Mouse (Mus musculus): Measurements from ENCODE around the gene Clec4b2. TPM values are rescaled to one million over a fixed set of nuclear protein-coding genes. Genes with fewer than 3 reads are reported as not detected.
"Not testable (repeated sequence)": the region's sequence is repeated elsewhere in the genome, so short reads cannot be mapped to it uniquely, and the experiment has no call there.

The Clec4b2 gene
- under 1 TPM in 1 of 2 experiments, not detected in 1; 0.24 TPM for total RNA-seq (2021)
- long read RNA-seq, experiment 1: 0 reads
- long read RNA-seq, experiment 2: 0 reads

DNA sequence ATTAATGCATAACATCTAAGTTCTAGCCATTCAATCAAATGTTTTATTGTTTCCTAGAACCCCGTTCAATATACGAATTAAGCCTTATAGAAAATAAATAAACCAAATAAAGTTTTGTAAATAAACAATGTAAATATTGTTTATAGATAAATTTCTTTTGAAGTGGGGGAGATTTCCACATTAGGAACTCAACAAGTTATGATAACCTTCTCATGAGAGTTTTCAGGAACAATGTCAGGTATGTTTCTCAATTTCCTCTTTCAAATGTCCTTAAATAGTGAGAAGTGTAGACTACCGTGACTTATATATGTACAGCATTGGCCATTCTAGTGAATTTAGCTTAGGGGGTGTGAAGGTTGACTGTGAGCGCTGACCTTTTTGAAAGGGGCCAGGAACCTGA, at the start of gene Clec4b2:
Gene Clec4b2 (plus strand): TSS at position 301 of the 400 bp plus-strand sequence.
- intact Hi-C loops (cut with DNase I): no loop called here
- DNase-seq: no peak

DNA sequence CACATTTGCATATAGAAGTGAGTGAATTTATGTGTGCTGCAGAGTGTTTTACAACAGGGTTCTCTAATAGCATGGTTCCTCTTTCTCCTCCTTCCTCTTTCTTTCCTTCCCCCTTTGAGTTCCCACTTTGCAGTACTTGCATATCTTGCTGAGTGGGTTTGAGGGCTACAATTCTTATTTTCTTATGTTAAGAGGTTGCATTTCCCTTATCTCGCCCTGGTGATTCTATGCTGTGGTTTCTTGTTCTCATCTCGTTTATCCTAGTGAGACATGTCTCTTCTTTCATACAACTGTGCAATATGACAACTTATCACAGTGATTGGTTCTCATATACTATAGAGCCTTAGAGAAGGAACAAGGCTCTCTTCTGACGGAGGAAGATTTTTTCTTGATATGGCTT, 49.5 kb upstream of the Clec4b2 start:
- intact Hi-C loops (cut with DNase I): no loop called here

DNA sequence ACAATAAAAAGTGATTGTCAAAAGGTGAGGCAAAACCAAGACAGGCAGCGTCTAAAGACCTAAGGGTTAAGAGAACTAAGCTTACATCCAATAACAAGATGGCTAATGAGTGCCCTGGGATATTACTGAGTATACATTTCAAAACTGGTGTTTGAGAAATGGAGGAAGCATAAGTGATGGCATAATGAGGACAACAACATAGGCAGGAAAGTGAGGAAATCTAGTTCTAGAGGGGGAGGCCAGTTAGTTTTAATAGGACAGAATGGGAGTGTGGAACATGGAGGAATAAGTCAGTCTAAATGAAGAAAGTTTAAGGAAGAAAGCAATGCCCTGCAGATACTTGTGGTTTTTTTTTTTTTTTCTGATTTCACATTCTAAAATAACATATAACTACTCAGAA, 45.5 kb upstream of the Clec4b2 start:
- intact Hi-C loops (cut with DNase I): no loop called here

More for the DNA sequence above, 49.5 kb upstream of the Clec4b2 start:
- DNase-seq: no peak

DNA sequence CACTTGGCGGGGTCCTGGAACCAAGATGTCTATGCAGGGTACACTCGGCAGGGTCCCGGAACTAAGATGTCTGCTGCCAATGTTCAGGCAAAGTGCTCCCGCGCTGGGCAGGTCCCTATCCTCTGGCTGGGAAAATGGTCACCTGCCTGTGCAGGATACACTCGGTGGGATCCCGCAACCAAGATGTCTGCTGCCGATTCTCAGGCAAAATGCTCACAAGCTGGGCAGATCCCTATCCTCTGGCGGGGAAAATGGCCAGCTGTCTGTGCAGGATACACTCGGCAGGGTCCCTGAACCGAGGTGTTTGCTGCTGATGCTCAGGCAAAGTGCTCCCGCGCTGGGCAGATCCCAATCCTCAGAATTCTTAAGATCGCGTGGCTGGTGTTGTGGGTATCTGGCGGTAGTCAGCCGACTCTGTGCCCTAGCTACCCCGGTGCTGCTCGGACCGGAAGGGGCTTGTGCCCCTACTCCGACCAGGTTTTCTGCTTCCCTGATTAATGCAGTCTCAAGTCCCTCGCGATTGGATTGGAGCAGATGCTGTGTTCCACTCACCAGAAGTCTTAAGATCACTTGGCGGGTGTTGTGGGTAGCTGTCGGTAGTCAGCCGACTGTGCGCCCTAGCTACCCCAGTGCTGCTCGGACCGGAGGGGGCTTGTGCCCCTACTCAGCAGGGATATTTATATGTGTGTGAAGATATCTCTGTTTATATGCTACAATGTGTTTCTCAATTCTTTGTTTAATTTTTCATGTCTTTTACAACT, 34.7 kb upstream of the Clec4b2 start:
- DNase-seq; intact Hi-C loops (cut with DNase I): not testable (repeated sequence)

More for the DNA sequence above, 45.5 kb upstream of the Clec4b2 start:
- DNase-seq: no peak

DNA sequence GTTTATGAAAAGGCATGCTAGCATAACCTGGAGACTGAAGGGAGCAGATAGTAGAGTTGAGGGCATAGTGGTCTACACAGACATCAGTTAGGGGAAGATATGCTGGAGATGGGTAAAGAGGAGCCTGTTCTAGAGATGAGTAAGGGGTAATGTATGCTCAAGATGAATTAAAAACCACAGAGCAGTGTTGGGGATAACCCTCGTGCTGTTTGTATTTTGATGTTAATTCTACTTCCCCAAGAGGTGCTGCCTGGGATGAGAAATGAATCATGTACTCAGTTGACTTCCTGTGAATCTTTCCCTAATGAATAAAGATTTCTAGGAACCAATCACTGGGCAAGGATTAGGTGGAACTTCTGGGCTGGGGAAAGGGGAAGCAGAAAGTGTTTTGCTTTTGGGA, 2.6 kb upstream of the Clec4b2 start:
- no peak for DNase-seq
- intact Hi-C loops (cut with DNase I): no loop called here

DNA sequence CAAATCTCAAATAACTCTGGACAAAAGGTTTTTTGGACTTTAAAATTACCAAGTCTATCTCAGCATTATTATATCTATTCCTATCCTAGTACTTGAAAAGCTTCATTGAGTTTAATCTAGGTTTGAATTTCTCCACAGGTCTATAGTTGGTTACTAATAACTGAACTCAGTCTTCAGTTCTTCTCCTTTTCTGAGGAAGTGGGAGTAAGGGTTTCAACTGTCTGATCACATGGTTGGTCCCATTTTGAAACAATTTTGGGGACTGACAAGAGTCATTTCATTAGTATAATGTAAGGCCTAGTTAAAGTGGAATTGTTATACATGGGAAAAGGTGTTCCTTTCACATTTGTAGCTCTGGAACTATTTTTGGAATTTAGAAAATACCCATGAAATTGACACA, 1.7 kb upstream of the Clec4b2 start:
- no peak for DNase-seq
- intact Hi-C loops (cut with DNase I): no loop called here

DNA sequence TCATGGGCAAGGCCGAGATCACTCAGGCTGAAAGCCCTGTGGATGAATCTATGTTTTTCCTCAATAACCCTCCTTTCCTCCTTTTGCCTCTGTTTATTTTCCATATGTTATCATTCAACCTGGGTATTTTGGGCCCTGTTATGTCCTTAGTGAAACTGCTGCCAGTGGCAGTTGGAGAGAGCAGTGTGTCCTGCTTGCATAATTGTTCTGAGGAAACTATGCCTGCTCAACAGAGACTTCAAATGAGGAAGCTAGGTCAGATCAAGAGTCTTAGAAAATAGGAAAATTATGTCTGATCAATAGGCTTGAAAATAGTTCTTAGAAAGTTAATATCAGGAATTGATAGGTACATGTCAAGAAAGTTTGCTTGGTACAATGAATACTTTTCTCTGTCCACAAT, 2.9 kb downstream of the Clec4b2 start:
- intact Hi-C loops (cut with DNase I): no loop called here
- DNase-seq: no peak

DNA sequence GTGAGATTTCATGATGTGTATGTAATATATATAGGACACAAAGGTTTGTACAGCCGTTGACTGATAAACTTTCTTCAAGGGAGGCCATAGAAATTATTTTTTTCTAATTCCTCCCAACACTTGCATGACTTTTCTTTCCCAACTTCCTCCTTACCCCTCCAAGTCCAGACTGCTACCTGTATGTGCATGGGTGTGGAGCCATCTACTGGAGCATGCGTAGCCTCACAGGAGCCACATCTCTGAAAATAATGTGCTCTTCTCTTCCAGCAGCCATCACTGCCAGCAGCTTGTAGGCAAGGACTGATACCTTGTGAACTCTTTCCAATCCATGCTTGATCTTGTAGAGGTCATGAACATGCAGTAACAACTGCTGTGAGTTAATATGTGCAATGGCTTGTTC, 12.2 kb downstream of the Clec4b2 start:
- intact Hi-C loops (cut with DNase I): not testable (repeated sequence)
- DNase-seq: peak in 1 of 2 experiments; percentile 2

DNA sequence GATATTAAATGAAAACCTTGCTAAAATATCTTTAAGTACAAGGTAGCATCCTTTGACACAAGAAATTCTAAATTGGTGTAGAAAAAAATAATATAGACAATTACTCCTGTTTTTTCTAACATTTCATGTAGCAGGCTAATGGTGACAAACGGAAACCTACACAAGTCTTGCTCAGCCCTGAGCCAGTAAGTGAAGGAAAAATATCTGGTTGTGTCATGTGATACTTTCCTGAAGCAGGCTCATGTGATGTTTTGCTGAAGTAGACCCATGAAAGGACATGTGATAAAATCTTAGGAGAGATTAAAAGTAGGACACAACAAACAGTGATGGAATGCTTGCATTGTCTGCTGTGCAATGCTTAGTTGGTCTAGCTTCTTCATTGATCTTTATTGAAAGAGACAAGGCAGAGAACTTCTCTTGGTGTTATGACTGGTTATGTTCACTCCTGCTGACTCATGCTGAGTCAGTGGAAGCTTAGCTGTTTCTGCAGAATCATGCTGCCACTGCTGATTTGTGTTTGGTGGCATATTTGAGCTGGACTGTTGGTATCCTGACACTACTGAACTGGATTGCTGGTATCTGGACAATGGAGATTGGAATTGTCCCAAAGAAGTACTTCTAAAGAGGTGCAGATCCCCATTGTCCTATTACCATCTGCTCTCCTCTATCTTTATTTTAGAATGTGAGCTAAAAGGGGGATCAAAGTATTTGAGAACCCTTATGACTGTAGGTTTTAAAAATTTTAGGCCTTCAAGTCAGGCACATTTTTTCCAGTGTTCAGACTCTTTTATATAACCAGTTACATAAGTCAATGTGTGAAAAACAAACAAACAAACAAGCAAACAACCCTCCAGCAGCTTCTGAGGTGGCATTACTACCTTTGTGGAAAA, 34.7 kb downstream of the Clec4b2 start:
- no peak for DNase-seq
- intact Hi-C loops (cut with DNase I): no loop called here

DNA sequence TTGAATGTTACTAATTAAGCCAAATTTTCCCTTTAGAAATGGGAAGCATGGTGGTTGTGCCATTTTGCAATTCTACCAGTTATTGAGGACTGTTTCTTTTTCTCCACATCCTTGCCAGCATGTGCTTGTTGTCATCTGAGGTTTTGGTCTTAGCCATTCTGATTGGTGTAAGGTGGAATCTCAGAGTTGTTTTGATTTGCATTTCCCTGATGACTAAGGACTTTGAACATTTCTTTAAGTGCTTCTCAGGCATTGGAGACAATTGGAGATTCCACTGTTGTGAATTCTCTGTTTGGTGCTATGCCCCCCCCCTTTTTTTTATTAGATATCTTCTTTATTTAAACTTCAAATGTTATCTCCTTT, 35.4 kb downstream of the Clec4b2 start:
- intact Hi-C loops (cut with DNase I); DNase-seq: not testable (repeated sequence)

DNA sequence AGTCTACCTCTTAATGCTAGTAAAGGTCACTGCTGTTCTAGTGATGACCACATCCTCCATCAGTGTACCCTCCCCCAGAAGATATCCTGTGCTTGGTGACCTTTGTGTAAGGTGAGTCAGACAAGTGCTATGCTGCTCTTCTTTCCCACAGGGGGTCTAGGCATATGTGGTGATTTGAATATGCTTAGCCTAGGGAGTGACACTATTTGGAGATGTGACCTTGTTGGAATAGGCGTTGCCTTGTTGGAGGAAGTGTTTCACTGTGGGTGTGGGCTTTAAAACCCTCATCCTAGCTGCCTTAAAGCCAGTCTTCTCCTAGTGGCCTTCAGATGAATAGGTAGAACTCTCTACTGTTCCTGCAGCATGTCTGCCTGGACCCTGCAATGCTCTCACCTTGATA, 39.0 kb downstream of the Clec4b2 start:
- intact Hi-C loops (cut with DNase I): no loop called here
- no peak for DNase-seq

DNA sequence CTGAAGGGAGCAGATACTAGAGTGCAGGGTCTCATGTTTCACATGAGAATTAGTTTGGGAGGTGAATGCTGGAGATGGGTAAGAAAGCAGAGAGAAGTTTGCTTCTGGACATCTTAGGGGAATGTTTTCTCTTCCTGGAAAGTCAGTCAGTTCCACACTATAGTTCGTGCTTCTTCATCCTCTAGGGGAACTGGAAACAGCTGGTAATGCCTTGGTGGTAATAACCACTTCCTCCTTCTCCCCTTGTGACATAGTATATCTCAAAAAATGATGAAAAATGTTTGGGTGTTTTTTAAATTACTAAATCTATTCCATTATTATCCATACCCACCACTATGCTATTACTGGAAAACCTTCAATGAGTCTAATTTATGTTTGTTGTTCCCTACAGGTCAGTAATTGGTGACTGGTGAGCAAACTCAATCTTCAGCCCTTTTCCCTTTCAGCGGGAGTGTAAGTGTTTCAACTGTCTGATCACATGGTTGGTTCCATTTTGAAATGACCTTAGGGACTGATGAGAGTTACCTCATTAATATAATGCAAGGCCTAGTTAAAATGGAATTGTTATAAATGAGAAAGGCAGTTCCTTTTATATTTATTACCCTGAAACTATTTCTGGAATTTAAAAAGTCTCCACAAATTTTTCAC, 55.0 kb downstream of the Clec4b2 start:
- intact Hi-C loops (cut with DNase I): no loop called here
- no peak for DNase-seq

DNA sequence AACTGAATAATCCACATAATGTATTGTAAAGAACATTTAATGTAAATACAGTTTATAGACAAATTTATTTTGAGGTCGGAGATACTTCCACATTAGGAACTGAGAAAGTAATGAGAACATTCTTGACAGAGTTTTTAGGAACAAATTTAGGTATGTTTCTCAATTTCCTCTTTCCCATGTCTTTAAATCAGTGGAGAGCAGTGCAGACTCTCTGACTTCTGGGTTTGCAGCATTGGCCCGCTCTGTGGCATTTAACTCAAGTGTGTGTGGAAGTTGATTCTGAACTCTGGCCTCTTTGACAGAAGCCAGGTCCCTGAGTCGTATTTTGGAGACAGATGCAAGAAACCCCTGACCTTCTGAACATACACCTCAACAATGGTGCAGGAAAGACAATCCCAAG, 57.0 kb downstream of the Clec4b2 start, which contains the start of gene Clec4n:
Gene Clec4n (plus strand): TSS at position 200 of the 400 bp plus-strand sequence.
- intact Hi-C loops (cut with DNase I): no loop called here
- no peak for DNase-seq

DNA sequence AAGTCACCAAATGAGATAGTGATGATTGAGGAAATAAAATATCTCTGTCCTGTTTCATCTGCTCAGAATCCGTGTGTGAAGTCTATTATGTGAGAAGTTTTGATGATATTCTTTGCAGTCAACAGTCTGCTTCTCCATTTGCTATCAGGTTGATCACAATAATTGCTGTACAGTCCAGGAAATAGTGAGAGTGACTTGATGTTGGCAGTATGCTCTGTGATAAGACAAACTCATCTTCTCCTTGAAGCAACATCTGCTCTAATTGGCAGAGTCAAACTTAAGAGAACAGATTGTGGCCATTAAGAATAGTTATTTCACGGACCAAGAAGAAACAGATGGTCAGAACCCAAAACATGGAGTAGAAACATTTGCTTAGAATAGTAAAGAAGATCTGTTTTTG, 58.5 kb downstream of the Clec4b2 start:
- intact Hi-C loops (cut with DNase I): no loop called here
- DNase-seq: no peak

DNA sequence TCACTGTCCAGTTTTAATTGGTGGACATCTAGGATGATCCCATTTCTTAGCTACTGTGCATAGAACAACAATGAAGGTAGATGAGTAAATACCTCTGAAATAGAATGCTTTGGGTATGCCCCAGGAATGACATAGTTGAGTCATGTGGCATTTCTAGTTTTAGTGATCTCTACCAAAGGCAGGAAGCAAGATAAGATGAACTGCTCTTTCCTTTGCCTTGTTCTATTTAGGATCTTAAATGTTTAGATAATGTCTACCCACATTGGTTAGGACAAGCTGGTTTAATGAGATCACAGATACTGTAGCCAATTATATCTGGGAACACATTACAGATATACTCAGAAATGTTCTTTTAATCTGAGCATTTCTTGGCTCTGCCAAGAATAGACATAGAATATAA, 64.9 kb downstream of the Clec4b2 start:
- no peak for DNase-seq
- intact Hi-C loops (cut with DNase I): no loop called here

DNA sequence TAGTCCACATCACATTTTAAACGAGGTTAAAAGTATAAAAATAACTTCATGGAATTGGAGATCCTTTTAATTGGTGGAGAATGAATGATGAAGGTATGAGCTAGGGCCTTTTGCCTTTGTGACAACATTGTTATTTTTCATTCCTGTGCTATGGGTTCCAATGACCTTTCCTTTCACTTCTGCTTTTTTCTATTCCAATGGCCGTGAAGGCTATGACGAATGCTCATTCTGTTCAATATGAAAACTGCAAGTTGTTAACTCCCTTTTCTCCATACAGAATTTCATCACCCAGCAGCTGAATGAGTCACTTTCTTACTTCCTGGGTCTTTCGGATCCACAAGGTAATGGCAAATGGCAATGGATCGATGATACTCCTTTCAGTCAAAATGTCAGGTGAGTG, 71.5 kb downstream of the Clec4b2 start:
- intact Hi-C loops (cut with DNase I): no loop called here
- DNase-seq: no peak

DNA sequence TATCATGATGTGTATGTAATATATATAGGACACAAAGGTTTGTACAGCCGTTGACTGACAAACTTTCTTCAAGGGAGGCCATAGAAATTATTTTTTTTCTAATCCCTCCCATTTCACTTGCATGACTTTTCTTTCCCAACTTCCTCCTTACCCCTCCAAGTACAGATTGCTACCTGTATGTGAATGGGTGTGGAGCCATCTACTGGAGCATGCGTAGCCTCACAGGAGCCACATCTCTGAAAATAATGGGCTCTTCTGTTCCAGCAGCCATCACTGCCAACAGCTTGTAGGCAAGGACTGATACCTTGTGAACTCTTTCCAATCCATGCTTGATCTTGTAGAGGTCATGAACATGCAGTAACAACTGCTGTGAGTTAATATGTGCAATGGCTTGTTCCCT, 76.2 kb downstream of the Clec4b2 start:
- DNase-seq; intact Hi-C loops (cut with DNase I): not testable (repeated sequence)

DNA sequence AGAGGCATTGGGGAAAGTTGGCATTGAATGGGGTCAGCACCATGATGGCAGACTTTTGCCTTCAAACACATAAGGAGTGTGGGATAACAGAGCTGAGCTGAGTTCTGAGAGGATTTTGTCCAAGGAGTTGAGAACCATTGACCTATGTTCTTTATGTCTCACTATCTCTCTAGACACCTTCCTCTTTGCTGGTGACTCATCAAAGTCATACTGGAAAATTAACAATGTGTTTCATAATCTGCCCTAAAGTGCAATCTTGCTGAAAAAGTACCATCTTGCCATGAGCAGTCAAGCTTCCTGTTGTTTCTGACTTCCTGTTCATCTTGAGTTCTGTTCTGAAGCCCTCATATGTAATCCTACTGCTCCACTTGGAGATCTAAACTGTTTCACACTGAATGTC, 80.0 kb downstream of the Clec4b2 start:
- no peak for DNase-seq
- intact Hi-C loops (cut with DNase I): no loop called here

Measured in heart, postnatal 14 days (tissue).